Mouse (Mus musculus) heart, adult 2 months (tissue): ENCODE measurements at regions not wholly inside any gene's neighbourhood (a gene's known extent, or its start where the extent isn't known, plus 50 kb on each side); places are given as distances from the start of the nearest gene placed in this dataset.

Source experiments
- CTCF ChIP-seq: fragments of 200-600 bp; IDR thresholded peaks from 2 replicates; pipeline ENCODE4 v1.8.1; 2022; ENCODE audit warnings: antibody characterized with exemption, mild to moderate bottlenecking, moderate library complexity
- EP300 ChIP-seq: fragments of 200-500 bp; IDR thresholded peaks from 2 replicates; pipeline ENCODE4 v1.6.1; 2011; ENCODE audit warnings: low read depth, low read length, control low read depth; ENCODE audit not compliant: insufficient read depth
- POLR2A ChIP-seq: fragments of 200-500 bp; IDR thresholded peaks from 2 replicates; pipeline ENCODE4 v1.6.1; 2011; ENCODE audit warnings: mild to moderate bottlenecking, low read depth, low read length, control low read depth; ENCODE audit not compliant: insufficient read depth

GRCm38 (mm10) chr13:107217825-107218224, 195.9 kb upstream of the Kif2a start:
- TF ChIP-seq CTCF: no peak
- TF ChIP-seq POLR2A: no peak
- no peak for TF ChIP-seq EP300
